Mouse (Mus musculus) cerebellum, adult 11 months (tissue): ENCODE data around the gene Zbtb12.
"Not testable (repeated sequence)": the region's sequence is repeated elsewhere in the genome, so short reads cannot be mapped to it uniquely, and the experiment has no call there.

Source experiments
- DNase-seq: peaks from one replicate; pipeline ENCODE4 v3.0.0; 2022

Gene Zbtb12

DNA sequence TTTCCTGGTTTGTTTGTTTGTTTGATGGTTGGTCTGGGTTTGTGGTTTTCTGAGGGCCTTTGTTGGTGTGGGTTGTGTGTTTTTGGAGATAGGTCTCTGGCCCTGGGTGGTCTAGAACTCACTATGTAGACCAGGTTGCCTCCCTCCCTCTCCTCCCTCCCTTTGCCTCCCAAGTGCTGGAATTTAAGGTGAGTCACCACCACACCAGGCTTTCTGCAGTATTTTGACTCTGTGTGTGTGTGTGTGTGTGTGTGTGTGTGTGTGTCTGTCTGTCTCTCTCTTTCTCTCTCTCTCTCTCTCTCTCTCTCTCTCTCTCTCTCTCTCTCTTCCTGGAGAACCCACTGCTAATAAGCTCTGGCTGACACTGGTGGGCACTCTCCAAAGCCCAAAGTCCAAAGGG lies 1.9 kb downstream of the Zbtb12 start:
- no peak for DNase-seq

DNA sequence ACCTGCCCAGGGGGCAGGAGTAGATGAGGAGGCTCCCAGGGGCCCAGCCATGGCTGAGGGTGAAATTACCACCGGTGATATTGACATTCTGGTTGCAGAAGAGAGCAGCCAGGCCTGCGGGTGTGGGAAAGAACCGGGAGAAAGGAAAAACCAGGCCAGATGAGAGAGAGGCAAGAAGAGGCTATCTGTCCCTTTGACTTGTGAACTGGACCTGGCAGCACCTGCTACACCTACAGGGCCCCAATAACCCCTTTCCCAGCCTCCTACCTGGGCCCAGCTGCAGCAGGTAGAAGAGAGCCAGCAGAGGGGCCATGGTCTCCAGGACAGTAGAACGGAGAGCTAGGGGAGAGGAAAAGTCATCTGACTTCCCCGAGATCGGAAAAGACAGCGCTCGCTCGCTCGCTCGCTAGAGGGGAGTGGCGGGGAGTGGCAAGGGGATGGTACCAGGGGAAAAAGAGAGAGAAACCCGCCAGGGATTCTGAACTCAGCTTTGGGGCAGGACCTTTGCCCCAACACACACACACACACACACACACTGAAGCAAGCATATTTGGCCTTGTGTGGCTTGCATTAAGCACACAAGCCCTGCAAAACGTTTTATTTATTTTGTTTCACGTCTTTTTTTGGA lies 2.5 kb downstream of the Zbtb12 start, which contains the start of gene Gm20547:
TSS of gene Gm20547 (minus strand) at position 360 of the 628 bp plus-strand sequence.
- DNase-seq = no peak

GRCm38 (mm10) chr17:34883332-34883731 lies 4.0 kb downstream of the Zbtb12 start:
- no peak for DNase-seq

GRCm38 (mm10) chr17:34884704-34885103 lies 5.4 kb downstream of the Zbtb12 start:
- DNase-seq = no peak

GRCm38 (mm10) chr17:34885615-34886014 lies 6.3 kb downstream of the Zbtb12 start:
- no peak for DNase-seq

GRCm38 (mm10) chr17:34887942-34888341 lies 8.7 kb downstream of the Zbtb12 start:
- DNase-seq = no peak

DNA sequence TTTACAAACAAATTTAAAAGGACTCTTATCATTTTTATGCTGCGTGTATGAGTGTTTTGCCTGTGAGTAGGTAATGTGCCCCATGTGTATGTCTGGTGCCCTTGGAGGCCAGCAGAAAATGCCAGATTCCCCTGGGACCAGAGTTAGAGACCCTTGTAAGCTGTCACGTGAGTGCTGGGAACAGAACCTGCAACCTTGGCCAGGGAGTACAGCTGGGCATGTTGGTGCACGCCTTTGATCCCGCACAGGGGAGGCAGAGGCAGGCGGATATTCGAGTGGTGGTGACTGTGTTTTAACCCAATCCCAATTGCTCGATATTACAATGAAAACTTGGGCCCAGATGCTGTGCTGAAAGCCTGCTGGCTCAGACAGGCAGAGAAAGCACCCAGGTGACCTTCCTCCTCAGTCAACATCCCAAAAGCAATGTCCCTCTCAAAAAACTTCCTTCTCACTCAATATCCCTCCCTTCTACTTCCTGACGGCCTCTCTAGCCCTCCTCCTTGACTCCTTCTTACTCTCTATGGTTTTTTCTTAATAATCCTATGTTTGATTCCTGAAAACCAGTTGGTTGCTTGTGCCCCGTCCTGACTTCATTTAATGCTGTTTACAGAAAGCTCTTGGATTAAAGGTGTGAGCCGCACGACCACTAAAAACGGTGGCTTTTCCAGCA lies 10.9 kb downstream of the Zbtb12 start:
- no peak for DNase-seq

GRCm38 (mm10) chr17:34891377-34891776 lies 12.1 kb downstream of the Zbtb12 start:
- no peak for DNase-seq

DNA sequence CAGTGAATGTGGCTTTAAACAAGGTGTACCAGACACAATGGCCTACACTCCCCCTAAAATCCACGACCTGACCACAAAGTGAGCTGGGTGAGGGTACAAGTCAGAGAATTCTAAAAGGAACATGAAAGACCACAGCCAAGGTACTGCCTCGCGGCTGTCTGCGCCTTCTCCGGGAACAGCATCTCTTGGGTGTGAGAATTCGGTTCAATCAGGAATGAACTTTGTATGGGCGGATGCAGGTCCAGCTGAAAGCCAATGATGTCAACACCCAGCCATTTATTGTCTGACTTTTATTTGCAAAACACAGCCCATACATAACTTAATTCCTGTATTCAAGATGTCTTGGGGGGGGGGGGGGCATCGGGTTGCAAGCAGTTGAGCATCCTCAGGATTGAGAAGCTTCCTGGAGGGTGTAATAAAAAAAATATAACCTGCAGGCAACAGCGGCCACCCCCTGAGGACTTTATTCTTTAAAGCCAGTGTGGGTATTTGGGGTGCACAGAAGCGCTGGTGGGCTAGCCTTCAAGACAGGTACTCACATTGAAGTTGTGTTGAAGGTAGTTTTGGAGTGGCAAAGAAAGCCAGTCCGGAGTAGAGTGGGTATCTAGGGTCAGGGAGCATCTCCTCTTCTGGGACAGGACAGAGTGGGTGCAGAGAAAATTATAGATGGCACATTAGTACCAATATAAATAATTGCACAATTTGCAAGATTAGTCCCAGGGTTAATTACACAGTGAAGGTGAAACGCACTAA lies 14.0 kb downstream of the Zbtb12 start:
- DNase-seq = no peak

DNA sequence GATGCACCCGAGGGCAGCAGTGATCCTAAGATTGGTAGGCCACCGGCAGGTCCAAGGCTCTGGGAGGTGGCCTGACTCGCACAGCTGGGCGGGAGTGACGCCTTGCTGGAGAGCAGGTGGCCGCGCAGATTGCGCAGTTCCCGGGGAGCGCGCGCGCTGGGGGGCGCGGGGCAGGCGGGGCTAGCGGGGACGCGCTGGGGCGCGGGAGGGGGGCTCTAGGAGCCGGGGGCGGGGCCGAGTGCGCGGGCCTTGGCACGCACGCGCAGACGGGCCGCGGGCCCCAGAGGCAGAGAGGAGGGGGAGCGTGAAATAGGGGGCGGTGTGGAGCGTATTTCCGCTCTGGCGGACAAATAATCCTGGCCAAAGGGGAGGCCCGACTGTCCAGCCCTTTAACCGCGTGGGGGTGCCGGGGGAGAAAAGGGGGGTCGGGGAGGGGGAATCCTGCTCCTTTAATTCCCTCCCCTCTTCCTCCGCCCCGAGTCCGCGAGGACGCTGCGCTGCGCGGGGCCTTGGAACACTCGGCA lies 14.9 kb downstream of the Zbtb12 start:
- DNase-seq = peak; percentile 93

DNA sequence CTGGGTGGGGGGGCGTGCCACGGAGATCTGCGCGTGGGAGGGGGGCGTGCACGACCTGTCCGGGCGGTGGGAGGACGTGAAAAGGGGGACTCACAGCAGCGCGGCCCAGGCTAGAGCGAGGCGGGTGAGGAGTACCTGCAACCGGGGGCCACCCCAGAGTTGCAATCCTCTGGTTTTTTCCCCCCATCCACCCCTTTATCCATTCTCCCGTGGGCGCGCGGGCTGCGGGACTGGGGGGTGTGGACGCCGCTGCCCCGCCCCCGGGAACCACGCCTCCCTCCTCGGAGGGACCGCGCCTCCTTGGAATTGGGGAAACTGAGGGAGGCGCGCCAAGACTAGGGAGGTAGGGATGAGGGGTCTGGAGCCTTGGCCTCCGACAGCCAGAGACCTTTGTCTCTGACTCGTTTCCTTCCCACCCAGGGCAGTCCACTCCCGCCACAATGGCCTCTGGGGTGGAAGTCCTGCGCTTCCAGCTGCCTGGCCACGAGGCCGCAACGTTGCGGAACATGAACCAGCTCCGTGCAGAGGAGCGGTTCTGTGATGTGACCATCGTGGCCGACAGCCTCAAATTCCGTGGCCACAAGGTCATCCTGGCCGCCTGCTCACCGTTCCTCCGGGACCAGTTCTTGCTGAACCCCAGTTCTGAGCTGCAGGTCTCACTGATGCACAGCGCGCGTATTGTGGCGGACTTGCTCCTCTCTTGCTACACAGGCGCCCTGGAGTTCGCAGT lies 15.7 kb downstream of the Zbtb12 start:
- DNase-seq = peak; percentile 65

- no peak for DNase-seq
Measured at GRCm38 (mm10) chr17:34895724-34896123, 16.4 kb downstream of the Zbtb12 start.

- no peak for DNase-seq
Measured at GRCm38 (mm10) chr17:34896366-34896765, 17.1 kb downstream of the Zbtb12 start.

DNA sequence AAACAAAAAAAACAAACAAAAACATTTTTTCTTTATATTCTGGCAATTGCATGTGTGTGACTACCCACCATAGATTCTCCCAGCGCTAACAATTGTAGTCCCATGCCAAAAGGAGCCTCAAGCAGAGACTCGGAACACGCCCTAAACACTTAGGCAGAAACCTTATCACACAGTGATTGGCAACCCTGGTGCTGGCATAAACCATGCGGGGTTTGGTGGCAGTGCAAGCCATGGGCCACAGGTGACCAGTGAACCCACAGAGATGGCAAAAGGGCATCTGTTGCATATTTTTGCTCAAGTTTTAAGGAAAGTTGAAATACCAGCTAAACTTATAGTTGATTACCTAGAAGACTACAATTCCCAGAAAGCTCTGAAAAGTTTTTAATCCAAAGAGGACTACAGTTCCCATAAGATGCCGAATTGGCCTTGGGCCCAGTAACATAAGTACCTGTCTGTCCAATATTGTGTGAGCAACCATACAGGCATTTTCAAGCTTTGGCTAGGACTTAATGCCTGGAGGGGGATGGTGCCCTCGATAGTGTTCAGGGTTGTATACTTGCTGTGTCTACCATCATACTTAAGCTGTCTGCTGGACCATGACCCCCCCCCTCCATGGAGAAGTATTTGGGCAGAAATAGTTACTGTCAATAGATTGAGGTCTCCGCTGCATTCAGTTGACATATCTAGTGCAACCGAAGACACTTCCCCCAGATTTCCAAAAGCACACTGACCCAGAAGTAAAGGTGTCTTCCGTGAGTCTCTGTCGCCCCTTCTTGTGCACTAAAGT lies 18.3 kb downstream of the Zbtb12 start:
- peak; percentile 41 for DNase-seq

GRCm38 (mm10) chr17:34898160-34898586 lies 18.9 kb downstream of the Zbtb12 start, which contains the start of the genes C2 and Ehmt2:
TSS of gene C2 (minus strand) at chr17:34898265.
TSS of gene Ehmt2 (plus strand) at chr17:34898469.
- DNase-seq = peak; percentile 77

DNA sequence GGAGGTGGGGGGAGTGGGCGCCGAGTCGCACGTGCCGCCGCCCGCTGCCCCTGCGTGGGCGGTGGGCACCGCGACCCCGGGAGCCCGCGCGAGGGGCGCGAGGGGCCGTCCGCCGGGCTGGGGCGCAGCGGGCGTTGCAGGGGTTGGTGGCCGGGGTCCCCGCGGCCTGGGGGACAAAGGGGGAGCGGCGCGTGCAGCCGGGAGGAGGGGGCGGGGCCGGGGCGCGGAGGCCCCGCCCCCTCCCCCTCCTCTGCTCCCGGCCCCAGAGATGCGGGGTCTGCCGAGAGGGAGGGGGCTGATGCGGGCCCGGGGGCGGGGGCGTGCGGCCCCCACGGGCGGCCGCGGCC lies 19.4 kb downstream of the Zbtb12 start:
- no peak for DNase-seq

DNA sequence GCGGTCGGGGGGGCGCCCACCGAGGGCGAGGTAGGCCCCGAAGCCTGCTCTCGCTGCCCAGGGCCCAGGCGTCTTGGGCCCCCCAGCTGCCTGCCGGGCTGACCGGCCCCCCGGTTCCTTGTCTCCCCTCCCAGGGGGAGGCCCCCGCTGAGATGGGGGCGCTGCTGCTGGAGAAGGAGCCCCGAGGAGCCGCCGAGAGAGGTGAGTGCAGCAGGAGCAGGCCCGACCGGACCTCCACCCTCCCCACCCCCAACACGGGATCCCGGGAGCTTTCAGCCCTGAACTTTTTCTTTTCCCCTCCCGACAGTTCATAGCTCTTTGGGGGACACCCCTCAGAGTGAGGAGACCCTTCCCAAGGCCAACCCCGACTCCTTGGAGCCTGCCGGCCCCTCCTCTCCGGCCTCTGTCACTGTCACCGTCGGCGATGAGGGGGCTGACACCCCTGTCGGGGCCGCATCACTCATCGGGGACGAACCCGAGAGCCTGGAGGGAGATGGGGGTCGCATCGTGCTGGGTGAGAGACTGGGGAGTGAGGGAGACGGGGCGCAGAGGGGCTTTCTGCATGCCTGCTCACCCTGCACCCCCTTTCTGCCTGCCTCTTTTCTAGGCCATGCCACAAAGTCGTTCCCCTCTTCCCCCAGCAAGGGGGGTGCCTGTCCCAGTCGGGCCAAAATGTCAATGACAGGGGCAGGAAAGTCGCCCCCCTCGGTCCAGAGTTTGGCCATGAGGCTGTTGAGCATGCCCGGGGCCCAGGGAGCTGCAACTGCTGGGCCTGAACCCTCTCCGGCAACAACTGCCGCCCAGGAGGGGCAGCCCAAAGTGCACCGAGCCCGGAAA lies 20.0 kb downstream of the Zbtb12 start:
- peak; percentile 56 for DNase-seq

DNA sequence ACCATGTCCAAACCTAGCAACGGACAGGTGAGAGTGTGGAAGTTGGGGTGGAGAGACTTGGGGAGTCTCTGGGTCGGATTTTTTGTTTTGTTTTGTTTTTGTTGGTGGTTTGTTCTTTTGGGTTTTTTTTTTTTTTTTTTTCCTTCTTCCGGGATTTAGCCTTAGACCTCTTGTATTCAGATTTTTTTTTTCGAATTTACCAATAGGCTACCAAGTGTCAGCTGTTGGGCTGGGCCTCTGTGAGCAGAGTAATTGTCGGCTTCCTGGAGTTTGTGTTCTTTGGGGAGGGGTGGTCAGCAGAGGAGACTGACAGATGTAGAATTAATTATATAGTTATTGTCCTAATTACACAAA lies 20.6 kb downstream of the Zbtb12 start:
- DNase-seq = no peak

DNA sequence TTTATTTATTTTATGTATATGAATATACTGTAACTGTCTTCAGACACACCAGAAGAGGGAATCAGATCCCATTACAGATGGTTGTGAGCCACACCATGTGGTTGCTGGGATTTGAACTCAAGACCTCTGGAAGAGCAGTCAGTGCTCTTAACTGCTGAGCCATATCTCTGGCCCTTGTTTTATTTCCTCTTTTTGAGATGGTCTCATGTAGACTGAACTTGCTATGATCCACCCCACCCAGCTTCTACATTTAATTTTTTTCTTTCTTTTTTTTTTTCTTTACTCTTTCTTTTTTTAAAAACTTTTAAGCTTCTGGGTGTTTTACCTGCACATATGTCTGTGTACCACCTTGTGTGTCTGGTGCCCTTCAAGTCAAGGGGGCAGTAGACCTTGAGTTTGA lies 21.5 kb downstream of the Zbtb12 start:
- not testable (repeated sequence) for DNase-seq

- not testable (repeated sequence) for DNase-seq
Measured at GRCm38 (mm10) chr17:34901948-34902347, 22.7 kb downstream of the Zbtb12 start.

- DNase-seq = no peak
Measured at GRCm38 (mm10) chr17:34902895-34903294, 23.6 kb downstream of the Zbtb12 start.
